Mouse (Mus musculus): Measurements from ENCODE around the gene Ldb3.
A peak's percentile ranks its signal among the peaks of the same experiment; 100 is the strongest.

The Ldb3 gene

DNA sequence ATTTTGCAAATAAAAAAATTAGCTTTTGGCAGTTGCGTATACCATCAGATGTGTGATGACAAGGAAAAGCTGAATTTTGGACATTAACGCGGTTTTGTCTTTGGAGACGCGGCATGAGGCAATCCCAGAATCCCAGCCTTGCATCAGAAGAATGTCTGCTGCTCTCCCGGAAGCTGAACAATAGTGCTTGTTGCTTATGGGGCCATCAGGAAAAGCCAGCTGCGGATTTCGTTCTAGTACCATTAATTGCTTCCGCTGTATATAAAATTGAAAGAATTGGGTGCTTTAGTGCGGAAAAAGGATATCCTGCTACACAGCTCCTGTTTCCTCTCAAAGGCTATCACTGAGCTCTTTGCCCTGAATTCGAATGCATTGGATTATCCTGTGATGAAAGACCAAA is 76.6 kb downstream of the Ldb3 start:
- DNase-seq (ENCODE audit: low spot score), result no peak

DNA sequence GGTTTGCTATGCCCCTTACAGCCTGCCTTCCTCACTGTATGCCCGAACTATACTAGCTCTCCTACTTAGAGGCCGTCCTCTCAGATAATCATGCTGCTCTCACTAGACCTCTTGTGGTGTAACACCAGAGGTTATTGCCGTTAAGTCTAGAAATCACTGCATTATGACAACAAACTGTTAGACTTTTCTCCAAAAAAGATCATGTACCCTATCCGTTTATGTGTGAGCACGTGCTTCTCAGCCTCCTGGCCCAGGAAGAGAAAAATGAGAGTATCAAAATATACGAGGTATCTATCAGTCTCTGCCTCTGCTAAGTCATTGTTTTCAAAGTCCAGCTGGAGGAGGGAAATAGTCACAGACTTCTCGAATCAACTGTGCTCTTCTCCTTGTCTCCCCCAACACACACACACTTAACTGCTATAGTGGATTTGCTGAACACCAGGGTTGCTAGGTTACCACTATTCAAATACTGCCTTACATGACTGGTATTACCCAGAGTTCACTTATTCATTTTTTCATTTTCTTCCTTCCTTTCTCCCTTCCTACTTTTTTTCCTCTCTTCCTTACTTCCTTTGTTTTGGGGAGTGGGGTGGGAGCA is 79.5 kb downstream of the Ldb3 start:
- no peak for DNase-seq (ENCODE audit: low spot score)

DNA sequence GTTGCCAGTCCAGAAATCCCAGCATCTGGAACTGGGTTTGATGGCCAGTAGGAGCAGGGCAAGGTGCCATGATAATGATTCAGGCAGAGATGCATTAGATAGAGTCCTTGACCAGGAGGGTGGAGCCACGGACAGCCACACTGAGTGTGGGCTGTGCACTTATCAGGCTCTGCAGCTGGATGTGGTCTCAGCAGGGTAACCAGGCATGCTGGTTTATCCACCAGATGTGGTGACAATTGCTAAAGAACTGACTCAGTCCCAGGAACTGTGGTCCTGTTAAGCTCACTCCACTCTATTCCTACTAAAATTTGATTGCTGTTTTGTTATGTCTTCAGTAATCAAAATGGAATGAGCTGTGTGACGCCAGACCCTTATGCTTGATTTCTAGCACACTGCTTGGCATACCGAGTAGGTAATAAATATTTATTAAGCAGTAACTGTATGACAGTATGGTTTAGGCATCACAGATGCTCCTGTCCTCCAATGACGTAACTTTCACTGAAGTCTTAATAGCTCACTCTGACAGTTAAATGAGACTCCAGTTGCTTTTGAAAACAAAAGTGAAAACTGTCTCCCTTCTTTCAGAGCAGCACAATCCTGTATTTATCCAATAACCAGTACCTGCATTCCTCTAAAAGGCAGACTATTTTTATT is 80.2 kb downstream of the Ldb3 start:
- no peak for DNase-seq (ENCODE audit: low spot score)

DNA sequence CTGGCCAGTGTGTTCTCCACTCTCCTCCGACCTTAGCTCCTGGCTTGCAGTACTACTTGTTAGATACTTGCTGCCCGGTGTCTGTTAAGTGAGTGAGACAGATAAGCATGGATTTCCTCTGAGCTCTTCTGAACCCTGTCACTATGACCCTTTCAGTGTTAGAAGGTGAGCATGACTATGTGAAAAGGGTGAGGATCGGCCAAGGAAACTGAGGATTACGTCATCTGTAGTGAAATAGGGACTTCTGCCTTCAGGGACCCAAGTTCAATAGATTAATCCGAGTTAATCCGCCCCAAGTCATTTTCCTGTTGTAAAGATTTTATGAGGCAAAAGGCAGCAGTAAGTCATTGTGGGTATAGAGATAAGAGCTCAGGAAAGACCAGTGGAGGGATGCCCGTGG is 83.2 kb downstream of the Ldb3 start:
- DNase-seq (ENCODE audit: low spot score), result no peak

DNA sequence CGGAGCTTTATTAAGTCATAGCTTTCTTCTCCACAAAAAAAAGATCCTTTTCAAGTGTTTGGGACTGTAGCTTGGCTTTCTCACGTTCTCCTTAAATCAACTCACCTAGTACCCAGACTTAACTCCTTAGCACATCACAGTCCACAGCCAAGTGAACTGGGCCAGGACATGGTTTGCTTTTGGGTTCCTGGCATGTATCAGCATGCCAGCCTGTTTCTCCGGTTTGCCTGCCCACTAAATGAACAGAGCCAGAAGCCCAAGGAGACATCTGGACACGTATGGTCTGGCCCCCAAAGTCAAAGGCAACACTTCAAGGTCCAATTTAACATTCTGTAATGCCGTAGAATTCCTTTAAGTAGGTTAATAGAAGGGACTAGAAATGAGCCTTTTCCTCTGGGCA is 84.1 kb downstream of the Ldb3 start:
- no peak for DNase-seq (ENCODE audit: low spot score)

DNA sequence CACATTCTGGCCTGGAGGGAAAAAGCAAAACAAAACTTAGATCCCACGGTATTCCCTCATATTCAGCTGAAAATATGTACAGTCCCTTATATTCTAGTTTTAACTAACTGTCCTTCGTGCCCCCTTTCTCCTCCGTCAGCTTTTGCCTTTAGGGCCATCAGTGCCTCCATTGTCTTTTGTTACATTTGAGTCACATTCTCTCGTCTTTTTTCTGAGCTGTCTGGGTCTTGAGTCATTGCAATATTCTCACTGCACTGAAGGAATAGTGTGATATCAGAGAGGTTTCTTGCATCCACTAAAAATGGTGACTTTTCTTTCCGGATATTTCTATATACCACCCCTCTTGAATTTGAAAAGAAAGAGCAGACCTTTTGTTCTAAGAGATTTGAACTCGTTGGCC is 84.7 kb downstream of the Ldb3 start:
- DNase-seq (ENCODE audit: low spot score), result no peak

DNA sequence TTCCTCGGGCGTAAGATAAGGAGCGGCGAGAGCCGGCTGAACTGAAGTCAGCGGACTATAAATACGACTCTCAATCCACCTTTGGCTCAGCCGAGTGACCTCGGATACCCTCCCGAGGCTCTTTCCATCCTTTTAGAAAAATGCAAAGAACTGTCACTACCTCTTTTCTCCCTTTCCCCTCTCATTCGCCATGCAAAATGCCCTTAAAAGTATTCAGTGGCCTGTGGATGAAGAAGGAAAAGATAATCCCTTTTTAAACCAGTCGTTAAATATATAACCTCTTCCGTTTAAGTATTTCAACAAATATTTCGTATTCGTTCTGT is 85.2 kb downstream of the Ldb3 start, which contains the start of gene Bmpr1a:
TSS of gene Bmpr1a (minus strand) at position 17 of the 323 bp plus-strand sequence.
- no peak for DNase-seq (ENCODE audit: low spot score)

DNA sequence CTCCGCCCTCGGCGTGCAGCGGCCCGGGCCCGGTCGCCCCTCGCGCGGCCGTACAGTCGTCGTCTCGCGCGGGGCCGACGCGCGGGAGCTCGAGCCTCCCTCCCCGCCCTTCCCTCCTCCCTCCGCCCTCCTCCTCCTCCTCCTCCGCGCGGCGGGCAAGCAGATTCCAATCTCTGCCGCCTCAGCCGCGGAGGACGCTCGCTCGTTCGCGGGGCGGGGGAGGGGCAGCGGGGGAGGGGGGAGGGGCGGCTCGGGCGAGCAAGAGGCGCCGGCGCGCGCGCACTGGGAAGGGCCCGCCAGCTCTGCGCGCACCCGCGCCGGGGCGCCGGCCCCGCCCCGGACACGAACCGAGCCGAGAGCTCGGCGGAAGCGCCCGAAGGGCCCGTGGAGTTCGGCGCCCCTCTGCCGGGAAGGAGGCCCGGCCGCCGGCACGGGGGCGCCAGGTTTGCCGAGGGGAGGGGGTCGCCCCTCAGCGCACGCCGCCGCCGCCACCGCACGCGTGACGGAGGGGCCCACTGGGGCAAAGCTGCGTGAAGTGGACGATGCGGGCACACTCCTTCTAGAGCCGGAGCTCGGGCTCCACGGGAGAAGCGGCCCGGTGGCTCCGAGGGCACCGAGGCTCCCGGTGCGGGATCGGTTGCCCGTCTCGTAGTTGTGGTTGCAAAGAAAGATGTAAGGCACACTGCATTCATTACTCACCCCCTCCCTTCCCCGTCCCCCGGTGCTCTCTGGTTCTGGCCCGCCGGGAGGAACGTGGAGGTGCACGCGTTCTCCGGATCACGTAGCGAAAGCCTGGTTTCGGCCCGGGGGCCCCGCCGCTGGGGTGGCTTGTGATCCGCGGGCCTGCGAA is 85.8 kb downstream of the Ldb3 start:
- peak; percentile 85 for DNase-seq (ENCODE audit: low spot score)

DNA sequence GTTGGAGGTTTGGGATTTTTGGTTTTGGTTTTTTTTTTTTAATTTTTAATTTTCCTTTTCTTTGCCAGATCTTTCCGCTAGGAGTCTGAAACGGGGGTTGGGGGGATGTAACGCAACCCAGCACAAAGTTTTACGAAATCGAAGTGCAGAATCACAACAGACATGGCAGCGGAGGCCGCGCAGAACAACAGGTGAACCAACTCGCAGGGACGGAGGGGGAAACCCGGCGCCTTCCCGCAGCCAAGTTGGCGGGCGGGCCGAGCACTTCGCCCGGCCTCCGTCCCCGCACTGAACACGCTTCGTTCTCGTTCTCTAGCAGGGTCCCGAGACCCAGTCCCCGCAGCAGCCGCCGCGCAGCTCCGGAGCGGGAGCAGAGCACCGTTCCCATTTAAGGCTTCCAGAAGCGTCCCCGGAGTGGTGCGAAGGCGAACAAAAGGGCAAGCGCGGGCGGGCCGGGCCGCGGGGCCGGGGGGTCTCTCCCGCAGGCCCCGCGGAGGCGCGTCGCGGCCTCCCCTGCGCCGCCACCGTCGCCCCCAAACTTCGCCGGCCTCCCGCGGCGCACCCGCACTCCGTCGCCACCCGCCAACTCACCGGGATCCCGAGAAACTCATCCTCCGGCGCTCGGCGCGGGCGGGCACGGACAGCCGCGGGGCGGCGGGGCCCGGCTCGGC is 86.5 kb downstream of the Ldb3 start:
- DNase-seq (ENCODE audit: low spot score), result peak; percentile 62

DNA sequence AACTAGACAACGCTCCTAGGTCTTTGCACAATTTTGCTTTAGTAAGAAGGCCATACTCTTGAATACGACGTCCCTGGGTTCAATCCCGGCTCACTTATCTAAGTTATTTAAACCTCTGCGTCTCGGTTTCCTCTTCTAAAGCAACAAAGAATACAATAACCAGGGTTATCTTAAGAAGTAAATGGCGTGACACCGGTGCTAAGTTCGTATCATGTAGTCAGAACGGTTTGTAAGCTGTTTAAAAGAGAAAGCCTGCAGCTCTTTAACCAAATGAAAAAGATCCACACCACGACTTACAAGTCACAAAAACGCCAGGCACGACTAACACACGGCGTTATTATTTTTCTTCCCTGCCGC is 87.1 kb downstream of the Ldb3 start:
- peak; percentile 31 for DNase-seq (ENCODE audit: low spot score)

DNA sequence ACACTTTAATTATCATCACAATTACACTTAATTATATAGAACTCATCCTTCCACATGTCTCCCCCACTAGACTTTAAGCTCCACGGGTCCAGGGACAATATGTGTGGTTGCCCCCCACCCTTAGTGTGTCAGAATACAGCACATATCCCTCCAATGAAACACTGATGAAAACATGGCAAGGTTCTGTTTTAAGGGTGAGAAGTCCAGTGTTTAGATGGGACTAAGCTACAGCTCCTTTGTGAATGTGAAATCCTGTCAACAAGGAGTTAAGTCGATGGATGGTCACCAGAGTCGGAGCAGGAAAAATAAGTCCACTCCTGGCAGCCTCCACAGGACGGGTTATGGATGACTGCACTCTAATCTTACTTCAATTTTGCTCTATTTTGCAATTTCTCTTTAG is 88.2 kb downstream of the Ldb3 start:
- peak; percentile 38 for DNase-seq (ENCODE audit: low spot score)

DNA sequence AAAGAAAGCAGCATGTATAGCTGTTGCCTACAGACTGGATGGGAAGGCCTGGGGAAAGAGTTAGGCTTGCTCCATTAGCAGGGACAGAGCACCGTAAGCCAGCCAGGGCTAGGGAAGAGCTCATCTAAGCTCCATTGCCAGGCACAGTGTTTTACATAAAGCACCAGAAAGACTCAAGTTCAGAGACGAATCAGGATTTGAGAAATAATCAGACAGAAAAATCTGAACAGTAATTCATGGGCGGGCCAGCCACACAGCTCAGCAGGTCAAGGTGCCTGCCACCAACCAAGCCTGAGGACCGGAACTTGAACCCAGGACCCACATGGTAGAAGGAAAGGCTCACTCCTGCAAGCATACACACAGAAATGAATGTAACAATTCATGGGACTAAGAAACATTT is 88.8 kb downstream of the Ldb3 start:
- no peak for DNase-seq (ENCODE audit: low spot score)

DNA sequence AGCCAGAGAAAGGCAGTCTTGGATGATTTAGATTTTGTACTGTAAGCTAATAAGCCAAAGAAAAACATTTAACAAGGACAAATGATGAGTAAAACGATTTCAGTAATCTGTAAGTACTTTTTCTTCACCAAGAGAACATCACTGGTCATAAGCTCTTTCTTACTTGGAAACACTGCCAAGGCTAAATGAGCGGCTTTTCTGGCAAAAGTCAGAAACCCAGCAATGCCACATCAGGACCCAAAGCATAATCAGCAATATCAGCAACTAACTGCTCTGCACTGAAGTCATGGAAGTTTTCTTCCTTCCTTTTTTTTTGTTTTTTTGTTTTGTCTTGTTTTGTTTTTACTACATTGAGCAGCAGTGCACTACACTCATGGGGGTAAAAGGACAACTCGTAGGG is 91.1 kb downstream of the Ldb3 start:
- no peak for DNase-seq (ENCODE audit: low spot score)

DNA sequence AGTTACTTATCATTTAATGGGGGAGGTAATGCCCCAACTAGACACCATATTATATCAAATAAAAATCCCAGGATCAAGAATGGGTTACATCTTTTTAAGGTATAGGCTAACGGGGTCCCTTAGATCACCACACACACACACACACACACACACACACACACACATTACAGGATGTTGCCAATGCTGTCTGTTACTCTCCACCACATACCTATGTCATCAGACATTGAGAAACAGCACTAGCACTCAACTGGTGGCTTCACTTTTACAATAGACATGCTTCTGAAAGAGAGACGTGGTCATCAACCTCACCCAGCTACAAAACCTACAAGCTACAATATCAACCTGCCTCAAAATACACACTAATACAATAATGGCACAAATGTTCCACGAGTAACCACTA is 94.8 kb downstream of the Ldb3 start:
- DNase-seq (ENCODE audit: low spot score), result no peak

DNA sequence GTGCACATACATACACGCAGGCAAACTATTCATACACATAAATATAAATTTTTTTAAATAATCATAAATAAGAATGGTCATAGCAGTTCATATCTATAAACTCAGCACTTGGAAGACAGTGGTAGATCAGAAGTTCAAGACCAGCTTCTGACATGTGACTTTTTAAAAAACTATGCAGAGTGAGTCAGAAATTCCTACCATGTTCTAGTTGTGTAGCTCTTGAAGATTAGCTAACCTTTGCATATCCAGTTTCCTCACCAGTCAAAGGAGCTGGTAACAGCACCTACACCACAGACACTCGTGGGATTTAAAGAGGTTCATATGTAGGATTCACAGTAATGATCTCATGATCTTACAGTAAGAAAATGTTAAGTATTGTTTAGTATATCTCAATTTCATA is 95.8 kb downstream of the Ldb3 start:
- no peak for DNase-seq (ENCODE audit: low spot score)

DNA sequence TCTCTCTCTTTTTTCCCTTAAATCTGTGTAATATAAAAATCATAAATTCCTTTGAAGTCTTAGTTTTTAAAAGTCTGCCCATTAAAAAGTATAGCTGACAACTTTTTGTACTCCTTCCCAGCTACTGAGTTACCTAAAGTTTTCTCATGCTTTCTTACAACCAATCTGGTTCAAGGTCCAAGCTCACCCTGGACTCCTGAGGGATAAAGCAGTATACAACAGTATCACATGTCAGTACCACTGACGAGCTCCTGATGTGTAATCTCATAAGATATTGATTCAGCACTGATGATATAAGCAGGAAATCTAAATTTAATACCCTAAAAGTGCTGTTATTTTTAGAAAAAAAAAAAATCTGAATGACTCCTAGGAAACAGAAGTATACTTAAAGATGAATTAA is 97.5 kb downstream of the Ldb3 start:
- DNase-seq (ENCODE audit: low spot score), result no peak

DNA sequence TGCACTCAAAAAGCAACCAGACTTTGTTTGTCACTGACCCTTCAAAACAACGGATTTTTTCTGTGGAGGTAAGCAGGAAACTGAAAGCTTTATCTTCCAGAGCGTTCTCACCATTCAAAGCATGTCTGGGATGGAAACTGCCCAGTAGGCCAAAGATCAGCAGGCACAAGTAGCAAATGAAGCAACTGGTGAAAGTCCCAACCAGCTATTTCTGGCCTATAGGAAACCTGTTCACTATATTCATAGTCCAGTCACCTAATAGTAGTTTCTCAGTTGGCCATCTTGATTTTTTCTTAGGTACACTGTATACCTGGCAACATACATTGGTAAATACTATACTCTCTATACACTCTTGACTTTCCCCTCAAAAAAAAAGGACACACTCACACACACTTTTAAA is 98.6 kb downstream of the Ldb3 start:
- no peak for DNase-seq (ENCODE audit: low spot score)

DNA sequence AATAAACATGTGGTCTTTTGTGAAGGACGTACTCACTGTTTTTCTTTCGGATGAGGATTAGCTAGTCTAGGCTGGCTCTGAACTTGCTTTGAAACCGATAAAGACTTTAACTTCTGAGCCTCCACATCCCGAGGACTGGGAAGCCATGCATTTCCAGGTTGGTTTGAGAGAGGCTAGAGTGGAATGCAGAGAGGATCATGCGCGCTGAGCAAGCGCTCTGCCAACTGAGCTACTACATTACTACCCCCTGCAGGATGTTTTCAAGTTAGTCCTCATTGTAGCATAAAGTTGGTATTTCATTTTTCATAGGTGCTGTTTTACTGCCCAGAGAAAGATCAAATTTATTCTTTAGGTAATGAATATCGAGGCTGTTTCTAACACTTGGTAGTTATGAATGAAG is 102.3 kb downstream of the Ldb3 start:
- no peak for DNase-seq (ENCODE audit: low spot score)

DNA sequence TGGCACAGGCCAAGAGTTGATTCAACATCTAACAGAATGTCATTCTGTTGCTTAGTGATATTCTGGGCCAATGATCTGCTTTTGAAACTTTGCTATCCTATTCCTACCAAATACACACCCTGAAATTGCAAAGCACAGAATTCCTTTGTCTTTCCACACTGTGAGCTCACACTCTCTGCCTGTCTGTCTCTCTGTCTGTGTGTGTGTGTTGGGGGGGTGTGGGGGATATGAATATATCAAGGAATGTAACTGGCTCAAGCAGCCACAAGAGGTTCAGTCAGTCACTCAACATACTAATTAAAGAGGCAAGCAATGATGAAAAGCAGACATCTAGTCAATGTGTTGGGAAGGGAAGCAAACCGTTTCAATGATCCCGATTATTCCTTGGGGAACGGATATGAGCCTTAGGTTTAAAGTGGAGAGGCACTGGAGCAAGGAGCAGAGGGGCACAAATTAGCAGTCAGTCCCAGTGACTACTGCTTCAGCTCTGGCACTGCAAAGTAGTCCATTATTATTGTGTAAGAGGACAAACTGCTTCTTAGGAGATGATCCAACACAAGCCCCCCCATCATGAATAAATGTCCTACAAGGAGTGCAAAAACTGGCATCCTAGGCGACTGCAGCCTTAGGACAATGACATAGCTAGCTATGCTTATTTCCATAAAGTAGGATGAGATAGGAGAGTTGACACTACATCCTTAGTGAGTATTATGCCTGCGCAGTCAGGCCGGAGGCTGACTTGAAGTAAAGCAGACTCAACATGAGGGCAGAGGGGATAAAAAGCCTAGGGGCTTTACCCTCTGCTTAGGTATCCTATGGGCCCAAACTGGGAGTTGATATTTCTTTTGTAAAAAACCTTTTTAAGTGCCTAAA is 104.8 kb downstream of the Ldb3 start:
- no peak for DNase-seq (ENCODE audit: low spot score)
